Mouse (Mus musculus): ENCODE measurements around the gene Hirip3.

DNA sequence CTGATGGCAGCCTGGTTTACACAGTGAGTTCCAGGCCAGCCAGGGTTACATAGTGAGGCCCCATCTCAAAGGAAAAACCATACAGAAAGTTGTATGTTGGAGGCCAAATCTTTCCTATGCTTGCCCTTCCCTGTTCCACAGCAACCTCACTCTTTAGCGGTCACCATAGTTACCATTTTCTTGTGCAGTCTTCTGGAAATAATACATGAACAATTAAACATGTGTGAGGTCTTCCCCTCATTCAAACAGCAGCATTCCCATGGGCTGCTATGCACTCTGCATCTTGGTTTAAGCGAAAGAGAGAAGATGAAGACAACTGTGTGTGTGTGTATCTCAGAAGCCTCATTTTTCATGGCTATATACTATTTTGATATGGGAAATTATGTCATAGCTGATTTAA is 16.3 kb upstream of the Hirip3 start:
- TF ChIP-seq CTCF (conservative IDR thresholded peaks at IDR 0.05; ENCODE audit: low read length) (no peak), NANOG (IDR thresholded peaks at IDR 0.05; ENCODE audit: borderline replicate concordance, low read length) (no peak), POU5F1 (IDR thresholded peaks at IDR 0.05; ENCODE audit: borderline replicate concordance, low read length) (no peak)
